Mouse (Mus musculus): ENCODE data around the gene Tfpi.

The Tfpi gene

GRCm38 (mm10) chr2:84388023-84388416 lies 88.6 kb downstream of the Tfpi start:
- no peak for DNase-seq (ENCODE audit: low read depth)

- no peak for DNase-seq (ENCODE audit: low read depth)
These were observed 89.1 kb downstream of the Tfpi start for GRCm38 (mm10) chr2:84387394-84388022.

- DNase-seq (ENCODE audit: low read depth), result no peak
These were observed 89.8 kb downstream of the Tfpi start for GRCm38 (mm10) chr2:84386563-84387393.

- DNase-seq (ENCODE audit: low read depth), result no peak
These were observed 91.5 kb downstream of the Tfpi start for GRCm38 (mm10) chr2:84384911-84385693.

GRCm38 (mm10) chr2:84383828-84384227 lies 92.7 kb downstream of the Tfpi start:
- DNase-seq (ENCODE audit: low read depth), result no peak

Data from c-Kit-positive CD71-negative TER-119-negative erythroid progenitor cells, embryonic 14.5 days (primary cell).